ENCODE assay signal across 8 mouse cellular contexts in the genomic region with DNA sequence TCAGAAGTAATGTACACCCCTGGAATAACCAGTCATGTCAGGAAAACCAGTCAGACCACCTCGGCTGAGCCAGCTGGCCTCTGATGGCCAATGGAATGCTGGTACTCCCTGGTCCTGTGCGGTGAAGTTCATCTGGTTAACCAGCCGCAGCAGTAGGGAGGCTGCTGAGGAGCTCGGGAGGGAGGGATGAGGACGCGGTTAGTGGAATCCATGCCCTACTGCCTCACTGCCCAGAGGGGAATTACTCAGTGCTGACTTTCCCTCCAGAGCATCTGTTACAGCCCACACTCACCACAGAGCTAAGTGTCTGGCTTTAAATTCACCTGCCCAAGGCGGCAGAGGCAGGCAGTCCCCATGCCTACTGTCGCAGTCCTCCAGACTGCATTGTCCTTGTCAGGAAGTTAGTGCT. TPM values are rescaled to one million over a fixed set of nuclear protein-coding genes. Genes with fewer than 3 reads are reported as not detected.
DNase-seq lines count a peak whose midpoint lies in the region; ATAC-seq and TF ChIP-seq lines count a peak whose summit lies in the region.

No protein-coding gene starts in this region.

- H3K9me3 ChIP-seq in heart, postnatal 0 days (replicated peaks; ENCODE audit: control insufficient read depth, low read length): no peaks in the 10 kb centered on the region
- H3K9me3 ChIP-seq in intestine, embryonic 16.5 days (ENCODE audit: control insufficient read depth, low read length): no peaks in the 10 kb centered on the region

- no peaks in the 10 kb centered on the region for H3K4me1 ChIP-seq in heart, postnatal 0 days (ENCODE audit: control insufficient read depth, insufficient read depth)
- H3K4me1 ChIP-seq in heart, adult 2 months (ENCODE audit: control insufficient read depth, insufficient read depth, low read length): peaks cover 9% of the 10 kb centered on the region
- H3K4me1 ChIP-seq in intestine, embryonic 16.5 days (ENCODE audit: control insufficient read depth, insufficient read depth, low read length): peaks cover 28% of the 10 kb centered on the region

- no peak overlapping the region for H3K4me2 ChIP-seq in heart, postnatal 0 days (ENCODE audit: low read depth, low read length)
- no peak overlapping the region for H3K4me2 ChIP-seq in intestine, embryonic 16.5 days (ENCODE audit: low read depth, low read length)

- no peak overlapping the region for H3K27ac ChIP-seq in heart, postnatal 0 days (ENCODE audit: low read depth)
- H3K27ac ChIP-seq in heart, adult 2 months: no peak overlapping the region
- peak overlapping the region; percentile 8; the same call in 1 of the 2 replicates for H3K27ac ChIP-seq in intestine, embryonic 16.5 days (ENCODE audit: low read length)

- peak; percentile 45 for DNase-seq in heart, postnatal 0 days (ENCODE audit: low spot score)
- no peak for DNase-seq in heart, adult 2 months
- peak; percentile 70 for DNase-seq in embryo, embryonic 11 days
- DNase-seq in lung, postnatal 25 days (ENCODE audit: low spot score): peak; percentile 66
- DNase-seq in thymus, postnatal 14 days: peak; percentile 28
- DNase-seq in adrenal gland, postnatal 10 days: no peak
- no peak for DNase-seq in cerebellum, adult 8-10 months

- intact Hi-C loops in heart, adult 2 months (cut with DNase I): no loop called here

- H3K36me3 ChIP-seq in heart, postnatal 0 days (replicated peaks; ENCODE audit: control insufficient read depth, insufficient read depth, low read length): no peaks in the 10 kb centered on the region
- H3K36me3 ChIP-seq in heart, adult 2 months (ENCODE audit: control insufficient read depth, insufficient read depth, low read length): no peaks in the 10 kb centered on the region
- H3K36me3 ChIP-seq in intestine, embryonic 16.5 days (ENCODE audit: control insufficient read depth, insufficient read depth, low read length): no peaks in the 10 kb centered on the region

- H3K27me3 ChIP-seq in heart, postnatal 0 days (ENCODE audit: control insufficient read depth, insufficient read depth, low read length): no peaks in the 10 kb centered on the region
- H3K27me3 ChIP-seq in heart, adult 2 months (ENCODE audit: control insufficient read depth, insufficient read depth, low read length): no peaks in the 10 kb centered on the region
- no peaks in the 10 kb centered on the region for H3K27me3 ChIP-seq in intestine, embryonic 16.5 days (replicated peaks; ENCODE audit: control insufficient read depth, insufficient read depth, low read length)

- peak; percentile 92 for ATAC-seq in heart, postnatal 0 days (ENCODE audit: insufficient read depth, low read depth)
- peak; percentile 76 for ATAC-seq in intestine, embryonic 16.5 days

- no peak for TF ChIP-seq EP300 in heart, postnatal 0 days (IDR thresholded peaks at IDR 0.05; ENCODE audit: low read depth)
- no peak for TF ChIP-seq EP300 in heart, adult 2 months (IDR thresholded peaks at IDR 0.05; ENCODE audit: insufficient read depth, low read depth, low read length)

- H3K79me2 ChIP-seq in heart, adult 2 months (replicated peaks; ENCODE audit: control insufficient read depth, insufficient read depth, low read length): peaks cover 5% of the 10 kb centered on the region

- TF ChIP-seq POLR2A in heart, adult 2 months (IDR thresholded peaks at IDR 0.05; ENCODE audit: insufficient read depth, low read depth, low read length): no peak

- H3K4me3 ChIP-seq in heart, postnatal 0 days (ENCODE audit: low read depth, low read length): no peak overlapping the region
- no peak overlapping the region for H3K4me3 ChIP-seq in heart, adult 2 months
- H3K4me3 ChIP-seq in intestine, embryonic 16.5 days (ENCODE audit: low read length): no peak overlapping the region

- peak; percentile 32; the same call in 1 of the 2 replicates for TF ChIP-seq CTCF in heart, postnatal 0 days (IDR thresholded peaks at IDR 0.05; ENCODE audit: low read depth)
- TF ChIP-seq CTCF in heart, adult 2 months (IDR thresholded peaks at IDR 0.05): no peak; the same call in 1 of the 2 replicates

- no peak overlapping the region for H3K9ac ChIP-seq in heart, postnatal 0 days (replicated peaks; ENCODE audit: low read depth, low read length)
- H3K9ac ChIP-seq in heart, adult 2 months (ENCODE audit: low read depth, low read length): no peak overlapping the region
- H3K9ac ChIP-seq in intestine, embryonic 16.5 days (ENCODE audit: low read depth, low read length): no peak overlapping the region

- WGBS in heart, postnatal 0 days: 29% methylated on average over 8 of the region's 8 CpGs
- WGBS in heart, adult 2 months: 47% methylated on average over 8 of the region's 8 CpGs
- WGBS in intestine, embryonic 16.5 days: 29% methylated on average over 8 of the region's 8 CpGs

RNA-seq across cellular contexts. Expression of gene Dip2b, which starts 51.2 kb away (rescaled TPM):
- total RNA-seq in heart, postnatal 0 days (2014; rRNA removed; ENCODE audit: low replicate concordance): 24.0 and 24.8 TPM in 2 replicates
- 8.8 and 9.7 TPM in 2 replicates for polyA plus RNA-seq in heart, postnatal 0 days (2015; fragmentation: Nextera tagmentation; extraction: Ambion mirVana)
- total RNA-seq in heart, adult 2 months (2021): 10 to 100 TPM; 18.6 to 19.5 TPM
- 11.2 and 16.9 TPM in 2 replicates for polyA plus RNA-seq in heart, adult 2 months (2012; rRNA removed)
- 5.6 and 6.3 TPM in 2 replicates for polyA plus RNA-seq in intestine, embryonic 16.5 days (2015; fragmentation: Nextera tagmentation; extraction: Ambion mirVana)
- total RNA-seq in adrenal gland, postnatal 10 days (2021): 10 to 100 TPM; 19.0 to 24.5 TPM

Comparison
In these comparisons a context has a peak if more than half of its experiments do, and no peak if none do; other contexts are left out.
1. DNase-seq: peak in heart, postnatal 0 days (single experiment), embryo, embryonic 11 days (single experiment), lung, postnatal 25 days (single experiment) and thymus, postnatal 14 days (single experiment); none in heart, adult 2 months (0 of 2), adrenal gland, postnatal 10 days (single experiment) and cerebellum, adult 8-10 months (single experiment).